Mouse (Mus musculus): ENCODE results near the gene Hsd11b1. TPM values are rescaled to one million over a fixed set of nuclear protein-coding genes. Genes with fewer than 3 reads are reported as not detected.

The Hsd11b1 gene
- polyA plus RNA-seq (2016; fragmentation: Nextera tagmentation; extraction: Ambion mirVana) = 0.28 and 0.61 TPM in 2 replicates

DNA sequence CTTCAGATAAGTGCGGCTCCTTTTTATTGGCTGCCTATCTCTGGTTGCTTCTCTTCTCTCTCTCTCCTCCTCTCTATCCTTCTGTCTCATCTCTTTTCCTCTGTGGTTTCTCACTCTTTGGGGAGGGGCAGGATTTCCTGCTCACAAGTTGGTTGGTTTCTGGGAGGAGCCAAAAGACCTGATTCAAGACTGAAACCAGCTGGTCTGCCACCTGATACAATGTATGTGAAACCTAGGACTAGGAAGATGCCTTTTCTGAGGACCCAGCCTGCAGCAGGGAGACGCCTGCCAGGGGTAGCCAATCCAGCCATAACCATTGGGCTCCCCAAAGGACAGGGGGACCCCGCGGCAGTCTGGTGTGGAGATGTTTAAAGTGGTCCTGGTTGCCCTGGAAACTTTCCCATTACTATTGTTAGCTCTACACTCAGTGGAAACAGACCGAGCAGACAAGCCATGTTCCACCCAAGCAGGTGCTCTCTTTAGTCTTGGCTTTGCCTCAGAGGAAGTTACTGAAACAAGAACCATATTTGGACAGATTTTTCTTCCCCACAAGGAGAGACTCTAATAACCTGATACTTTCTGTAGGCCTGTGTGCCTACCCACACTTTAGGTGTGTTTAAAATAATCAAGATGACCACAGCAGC is at the start of gene Hsd11b1:
TSS of gene Hsd11b1 (minus strand) at position 121 of the 644 bp plus-strand sequence.
- ATAC-seq (ENCODE audit: insufficient number of reproducible peaks, insufficient read depth, low FRiP score, low TSS enrichment, low read depth) = no peak
- no peak within 1 kb of the TSS for H3K4me3 ChIP-seq (replicated peaks)
- H3K4me1 ChIP-seq (replicated peaks) = 0 out of 2 replicates have a peak, but pooled peaks cover 3% of the 10 kb centered on the region
- H3K9me3 ChIP-seq = no peaks in the 10 kb centered on the region
- H3K36me3 ChIP-seq = no peaks in the 10 kb centered on the region
- H3K27me3 ChIP-seq = no peaks in the 10 kb centered on the region
- H3K9ac ChIP-seq (replicated peaks) = no peak within 1 kb of the TSS
- no peak within 1 kb of the TSS for H3K27ac ChIP-seq
- WGBS = 80% methylated on average over 5 of the region's 5 CpGs
- H3K4me2 ChIP-seq = no peak within 1 kb of the TSS

DNA sequence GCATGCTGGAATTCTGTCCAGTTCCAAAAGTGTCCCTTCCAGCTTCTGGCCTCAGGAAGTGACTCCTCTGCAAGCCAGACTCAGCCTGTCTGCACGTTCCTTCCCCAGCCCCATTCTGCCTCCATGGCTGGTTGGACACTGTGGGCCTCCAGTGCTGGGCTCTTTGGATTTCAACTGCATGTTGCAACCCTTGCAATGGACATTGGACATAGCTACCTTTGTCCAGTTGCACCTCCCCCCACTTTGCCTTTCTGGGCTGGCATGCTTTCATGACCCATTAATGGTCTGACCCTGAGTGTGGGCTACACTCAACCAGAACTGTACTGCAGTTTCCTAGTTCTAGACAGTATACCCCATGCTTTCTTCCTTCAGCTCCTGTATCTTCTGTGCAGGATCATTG is 47.7 kb upstream of the Hsd11b1 start:
- ATAC-seq (ENCODE audit: insufficient number of reproducible peaks, insufficient read depth, low FRiP score, low TSS enrichment, low read depth) = no peak
- Histone ChIP-seq H3K36me3 (no peaks in the 10 kb centered on the region), H3K4me1 (replicated peaks) (peaks cover 5% of the 10 kb centered on the region), H3K4me2 (no peak overlapping the region), H3K9ac (replicated peaks) (no peak overlapping the region), H3K4me3 (replicated peaks) (no peak overlapping the region), H3K9me3 (no peaks in the 10 kb centered on the region), H3K27ac (no peak overlapping the region), H3K27me3 (no peaks in the 10 kb centered on the region)
- WGBS = 70% methylated on average over 1 of the region's 1 CpGs

DNA sequence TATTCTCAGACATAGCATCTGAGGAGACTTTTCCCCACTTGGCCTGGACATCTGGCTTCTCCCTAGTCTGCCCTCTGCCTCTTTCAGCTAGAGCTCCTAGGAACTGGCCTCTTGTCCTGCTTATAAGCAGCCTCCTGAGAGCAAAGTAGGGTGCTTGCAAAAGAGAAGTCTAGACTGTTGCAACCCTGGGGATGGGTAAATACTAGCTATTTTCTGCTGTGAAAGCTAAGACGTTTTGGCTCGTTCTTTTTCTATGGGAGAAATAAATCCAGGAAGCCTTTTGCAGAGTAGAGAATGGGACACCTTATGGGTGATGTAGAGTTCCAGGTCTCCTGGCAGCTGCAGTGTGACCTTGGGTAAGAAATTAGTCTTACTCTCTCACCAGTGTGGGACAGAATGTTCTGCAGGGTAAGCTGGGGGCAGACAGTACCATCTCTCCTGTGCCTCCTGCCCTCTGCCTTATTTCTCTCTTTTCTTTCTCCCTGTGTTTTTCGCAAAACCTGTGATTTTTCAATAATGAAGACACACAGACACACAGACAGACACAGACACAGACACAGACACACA is 46.7 kb upstream of the Hsd11b1 start:
- Histone ChIP-seq H3K9me3 (no peaks in the 10 kb centered on the region), H3K4me1 (replicated peaks) (peaks cover 5% of the 10 kb centered on the region)
- 90% methylated on average over 3 of the region's 3 CpGs for WGBS

DNA sequence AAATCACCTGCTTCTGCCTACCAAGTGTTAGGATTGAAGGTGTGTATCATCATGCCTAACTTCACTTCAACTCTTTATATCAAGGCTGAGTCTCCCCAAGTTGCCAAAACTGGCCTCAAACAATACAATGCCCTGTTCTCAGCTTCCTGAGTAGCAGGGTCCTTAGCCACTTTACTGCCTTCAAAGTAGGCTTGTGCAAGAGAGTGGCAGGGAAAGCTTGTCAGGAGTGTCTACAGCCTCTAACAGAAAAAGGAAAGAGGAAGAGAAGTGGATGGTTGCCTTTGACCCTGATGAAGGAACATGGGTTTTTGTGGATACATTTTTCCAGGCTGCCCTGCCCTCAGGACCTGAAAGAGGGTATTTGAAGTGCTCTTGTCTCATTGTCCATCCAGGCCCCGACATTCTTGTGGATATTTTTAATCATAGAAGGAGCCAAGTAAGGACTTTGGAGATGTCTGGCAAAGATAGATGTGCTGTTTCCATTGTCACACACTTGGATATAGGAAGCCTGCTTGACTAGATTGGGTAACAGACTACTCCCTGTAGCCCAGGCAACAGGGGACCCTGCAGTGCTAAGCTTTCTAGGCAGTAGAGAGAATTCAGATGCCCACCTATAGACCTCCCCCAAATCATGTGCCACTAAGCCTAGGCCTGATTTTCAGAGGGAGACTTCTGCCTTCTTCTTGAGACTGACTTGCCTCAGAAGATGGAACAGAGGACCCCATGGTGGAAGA is 46.1 kb upstream of the Hsd11b1 start:
- ATAC-seq (ENCODE audit: insufficient number of reproducible peaks, insufficient read depth, low FRiP score, low TSS enrichment, low read depth) = no peak
- Histone ChIP-seq H3K4me3 (replicated peaks) (no peak overlapping the region), H3K9ac (replicated peaks) (no peak overlapping the region), H3K36me3 (no peaks in the 10 kb centered on the region), H3K4me2 (no peak overlapping the region), H3K27ac (no peak overlapping the region), H3K4me1 (replicated peaks) (peaks cover 5% of the 10 kb centered on the region), H3K27me3 (no peaks in the 10 kb centered on the region), H3K9me3 (no peaks in the 10 kb centered on the region)
- 80% methylated on average over 1 of the region's 1 CpGs for WGBS

More for the DNA sequence above, 46.7 kb upstream of the Hsd11b1 start:
- H3K27ac ChIP-seq = no peak overlapping the region
- no peaks in the 10 kb centered on the region for H3K36me3 ChIP-seq
- ATAC-seq (ENCODE audit: insufficient number of reproducible peaks, insufficient read depth, low FRiP score, low TSS enrichment, low read depth) = no peak
- H3K9ac ChIP-seq (replicated peaks) = no peak overlapping the region
- no peak overlapping the region for H3K4me2 ChIP-seq
- no peak overlapping the region for H3K4me3 ChIP-seq (replicated peaks)
- H3K27me3 ChIP-seq = no peaks in the 10 kb centered on the region

DNA sequence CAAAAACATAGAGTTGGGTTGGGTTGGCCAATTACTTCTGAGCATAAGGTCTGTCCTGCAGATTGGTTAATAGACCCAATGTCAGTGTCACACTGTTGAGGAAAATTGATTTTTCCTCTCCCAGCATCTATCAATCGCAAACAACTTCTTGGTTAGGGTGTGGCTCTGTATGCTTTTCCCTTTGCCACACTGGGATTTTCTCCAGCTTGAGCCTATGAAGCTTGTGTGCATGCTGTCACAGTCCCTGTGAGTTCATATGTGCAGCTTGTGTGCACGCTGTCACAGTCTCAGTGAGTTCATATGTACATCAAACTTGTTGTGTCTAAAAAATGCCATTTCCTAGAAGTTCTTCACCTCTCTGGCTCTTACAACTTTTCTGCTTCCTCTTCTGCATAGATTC is 43.0 kb upstream of the Hsd11b1 start:
- no peaks in the 10 kb centered on the region for H3K9me3 ChIP-seq
- 91% methylated on average over 2 of the region's 2 CpGs for WGBS
- no peak for ATAC-seq (ENCODE audit: insufficient number of reproducible peaks, insufficient read depth, low FRiP score, low TSS enrichment, low read depth)
- H3K27me3 ChIP-seq = 0 out of 2 replicates have a peak, but pooled peaks cover 1% of the 10 kb centered on the region
- H3K36me3 ChIP-seq = no peaks in the 10 kb centered on the region
- no peak overlapping the region for H3K9ac ChIP-seq (replicated peaks)
- H3K4me2 ChIP-seq = no peak overlapping the region
- H3K27ac ChIP-seq = no peak overlapping the region
- H3K4me3 ChIP-seq (replicated peaks) = no peak overlapping the region
- peaks cover 3% of the 10 kb centered on the region for H3K4me1 ChIP-seq (replicated peaks)

DNA sequence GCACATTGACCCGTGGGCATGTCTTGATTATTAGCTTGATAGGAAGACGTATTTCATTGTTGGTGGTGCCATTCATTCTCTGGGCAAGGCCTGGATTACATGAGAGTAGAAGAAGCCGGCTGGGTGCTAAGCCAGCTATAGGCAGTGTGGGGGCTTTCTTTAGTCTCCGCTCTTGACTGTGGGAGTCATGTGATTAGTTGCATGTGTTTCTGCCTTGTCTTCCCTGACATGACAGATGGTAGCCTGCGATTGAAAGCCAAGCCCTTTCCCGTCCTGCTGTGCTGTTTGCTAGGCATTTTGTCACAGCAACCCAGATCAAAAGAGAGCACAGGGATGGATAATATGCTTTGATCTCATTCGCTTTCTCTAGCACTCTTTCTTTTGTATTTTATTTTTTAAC is 41.5 kb upstream of the Hsd11b1 start:
- no peak overlapping the region for H3K27ac ChIP-seq
- H3K9ac ChIP-seq (replicated peaks) = no peak overlapping the region
- no peaks in the 10 kb centered on the region for H3K9me3 ChIP-seq
- 0 out of 2 replicates have a peak, but pooled peaks cover 5% of the 10 kb centered on the region for H3K27me3 ChIP-seq
- H3K36me3 ChIP-seq = no peaks in the 10 kb centered on the region
- no peak overlapping the region for H3K4me3 ChIP-seq (replicated peaks)
- ATAC-seq (ENCODE audit: insufficient number of reproducible peaks, insufficient read depth, low FRiP score, low TSS enrichment, low read depth) = no peak
- H3K4me1 ChIP-seq (replicated peaks) = peaks cover 10% of the 10 kb centered on the region
- WGBS = 21% methylated on average over 7 of the region's 7 CpGs
- no peak overlapping the region for H3K4me2 ChIP-seq

DNA sequence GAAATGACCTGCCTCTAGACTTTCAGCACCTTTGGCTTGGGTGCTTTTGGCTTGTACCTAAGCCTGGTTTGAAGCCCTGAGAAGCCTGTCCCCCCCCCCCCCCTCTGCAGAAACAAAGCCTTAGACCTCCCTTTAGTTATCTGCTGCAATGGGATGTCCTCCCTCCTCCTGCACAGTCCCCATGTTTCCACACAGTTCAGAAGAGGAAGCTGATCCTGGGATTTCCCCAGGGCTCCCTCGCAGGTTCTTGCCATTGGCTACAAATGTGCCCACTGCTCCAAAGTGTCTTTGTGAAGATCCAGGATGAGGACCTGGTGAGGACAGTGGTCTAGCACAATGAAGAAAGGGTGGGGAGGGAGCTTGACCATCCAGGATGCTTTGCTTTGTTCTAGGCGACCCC is 39.2 kb upstream of the Hsd11b1 start:
- H3K9me3 ChIP-seq = no peaks in the 10 kb centered on the region
- H3K4me1 ChIP-seq (replicated peaks) = peaks cover 10% of the 10 kb centered on the region
- 0 out of 2 replicates have a peak, but pooled peaks cover 5% of the 10 kb centered on the region for H3K27me3 ChIP-seq
- no peak overlapping the region for H3K4me2 ChIP-seq
- WGBS = 85% methylated on average over 2 of the region's 2 CpGs
- no peak overlapping the region for H3K4me3 ChIP-seq (replicated peaks)
- no peak overlapping the region for H3K9ac ChIP-seq (replicated peaks)
- ATAC-seq (ENCODE audit: insufficient number of reproducible peaks, insufficient read depth, low FRiP score, low TSS enrichment, low read depth) = no peak
- H3K36me3 ChIP-seq = no peaks in the 10 kb centered on the region
- H3K27ac ChIP-seq = no peak overlapping the region

DNA sequence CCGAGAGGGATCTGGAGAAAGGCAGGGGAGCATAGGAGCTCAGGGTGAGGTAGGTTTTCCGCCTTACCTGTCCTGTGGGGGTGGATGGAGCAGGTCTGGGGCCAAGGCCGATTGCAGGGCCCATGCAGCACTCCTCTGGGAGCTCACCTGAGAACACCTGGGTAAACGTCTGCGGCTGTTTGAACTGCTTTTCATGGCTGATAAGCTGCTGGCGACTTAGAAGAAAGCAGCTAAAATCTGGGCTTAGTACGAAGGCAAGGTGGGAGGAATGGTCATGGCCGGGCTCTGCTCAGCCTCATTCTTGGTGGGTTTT is 38.2 kb upstream of the Hsd11b1 start:
- Histone ChIP-seq H3K4me3 (replicated peaks) (no peak overlapping the region), H3K27ac (no peak overlapping the region), H3K4me1 (replicated peaks) (peaks cover 10% of the 10 kb centered on the region), H3K27me3 (0 out of 2 replicates have a peak, but pooled peaks cover 5% of the 10 kb centered on the region), H3K9ac (replicated peaks) (no peak overlapping the region), H3K36me3 (no peaks in the 10 kb centered on the region), H3K9me3 (no peaks in the 10 kb centered on the region), H3K4me2 (no peak overlapping the region)
- 56% methylated on average over 8 of the region's 8 CpGs for WGBS
- ATAC-seq (ENCODE audit: insufficient number of reproducible peaks, insufficient read depth, low FRiP score, low TSS enrichment, low read depth) = no peak

DNA sequence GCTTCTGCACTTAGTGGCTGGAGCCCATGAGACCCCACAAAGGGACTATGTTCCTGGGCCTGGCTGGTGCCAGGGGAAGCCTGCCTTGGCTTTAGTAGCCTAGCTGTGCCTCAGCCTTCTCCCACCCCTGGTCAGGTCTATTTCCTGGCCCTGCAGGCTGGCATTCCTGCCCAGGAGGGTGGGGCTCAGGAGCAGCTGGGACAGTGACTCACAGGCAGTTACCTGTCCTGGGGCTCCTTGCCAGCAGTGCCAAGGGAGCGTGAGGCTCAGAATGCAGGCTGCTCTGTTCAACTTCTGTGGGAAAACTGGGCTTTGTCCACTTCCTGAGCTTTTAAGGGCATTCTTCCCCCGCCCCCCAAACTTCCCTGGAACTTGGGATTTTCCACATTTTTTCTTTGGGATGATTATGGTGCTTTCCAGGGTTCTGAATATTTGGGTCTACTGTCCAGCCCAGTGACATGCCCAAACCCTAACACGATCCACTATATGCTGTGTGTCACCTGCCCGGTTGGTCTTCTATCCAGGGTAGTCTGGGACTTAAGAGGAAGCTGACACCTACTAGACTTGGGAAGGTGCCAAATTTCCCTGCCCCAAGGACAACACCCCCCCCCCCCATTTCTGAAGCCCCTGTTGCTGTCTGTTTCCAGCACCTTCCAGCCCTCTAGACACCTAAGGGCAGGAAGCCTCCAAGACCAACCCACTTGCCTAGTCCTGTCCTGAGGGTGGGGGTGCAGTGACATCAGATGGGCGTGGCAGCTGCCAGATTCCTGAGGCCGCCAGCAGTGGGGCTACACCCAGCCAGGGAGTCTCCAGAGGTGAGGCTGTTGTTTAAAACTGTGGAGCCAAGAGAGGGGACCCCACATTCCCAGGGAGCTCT is 37.6 kb upstream of the Hsd11b1 start:
- 64% methylated on average over 6 of the region's 6 CpGs for WGBS

DNA sequence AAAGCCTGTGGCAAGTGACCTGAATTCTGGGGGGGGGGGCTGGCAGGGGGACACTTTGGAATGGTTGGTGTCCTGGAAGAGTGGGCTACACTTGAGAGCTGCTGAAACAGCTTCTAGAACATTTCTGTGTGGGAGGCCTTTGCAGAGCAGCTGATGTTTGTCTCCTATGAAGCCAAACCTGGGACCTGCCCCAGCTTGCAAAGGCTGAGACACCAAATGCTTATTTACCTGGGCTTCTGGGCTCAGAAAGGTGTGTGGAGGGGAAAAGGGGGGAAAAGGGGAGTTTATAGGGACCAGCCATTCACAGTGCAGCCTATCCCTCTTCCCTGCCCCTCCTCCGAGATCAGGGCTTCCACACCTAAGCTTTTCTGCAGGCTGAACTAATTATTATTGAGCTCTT is 36.1 kb upstream of the Hsd11b1 start:
- H3K27ac ChIP-seq = no peak overlapping the region
- no peak overlapping the region for H3K9ac ChIP-seq (replicated peaks)
- no peak for ATAC-seq (ENCODE audit: insufficient number of reproducible peaks, insufficient read depth, low FRiP score, low TSS enrichment, low read depth)
- peaks cover 10% of the 10 kb centered on the region for H3K4me1 ChIP-seq (replicated peaks)
- no peak overlapping the region for H3K4me2 ChIP-seq
- 0 out of 2 replicates have a peak, but pooled peaks cover 5% of the 10 kb centered on the region for H3K27me3 ChIP-seq
- no peaks in the 10 kb centered on the region for H3K36me3 ChIP-seq
- WGBS = 15% methylated on average over 1 of the region's 1 CpGs
- no peaks in the 10 kb centered on the region for H3K9me3 ChIP-seq
- no peak overlapping the region for H3K4me3 ChIP-seq (replicated peaks)

More for the DNA sequence above, 37.6 kb upstream of the Hsd11b1 start:
- H3K4me3 ChIP-seq (replicated peaks) = no peak overlapping the region
- H3K9ac ChIP-seq (replicated peaks) = no peak overlapping the region
- H3K27ac ChIP-seq = no peak overlapping the region
- H3K4me2 ChIP-seq = no peak overlapping the region
- no peaks in the 10 kb centered on the region for H3K9me3 ChIP-seq
- H3K36me3 ChIP-seq = no peaks in the 10 kb centered on the region
- peaks cover 10% of the 10 kb centered on the region for H3K4me1 ChIP-seq (replicated peaks)
- H3K27me3 ChIP-seq = 0 out of 2 replicates have a peak, but pooled peaks cover 5% of the 10 kb centered on the region
- no peak for ATAC-seq (ENCODE audit: insufficient number of reproducible peaks, insufficient read depth, low FRiP score, low TSS enrichment, low read depth)
